Mouse (Mus musculus): ENCODE results near the gene Upp2. TPM values are rescaled to one million over a fixed set of nuclear protein-coding genes. Genes with fewer than 3 reads are reported as not detected.

The Upp2 gene
- 1 to 10 TPM; 2.7 to 5.0 TPM for total RNA-seq (2021)

- DNase-seq, result peak; percentile 87 to 90
- intact Hi-C loops (cut with DNase I), result loop anchor here (1.0 to 10.0 kb wide), 6 partner anchors 34 to 372 kb away; partner anchors contain the start of gene Cytip
Measured at GRCm38 (mm10) chr2:58567066-58567810, at the start of gene Upp2, which contains the start of gene Acvr1. Gene Upp2, plus strand, starts transcription at chr2:58567298. Gene Acvr1, minus strand, starts transcription at chr2:58567157.

- no peak for DNase-seq
- intact Hi-C loops (cut with DNase I), result loop anchor here (10.0 kb wide), 1 partner anchor 46 kb away; the partner anchor contains the start of genes Acvr1 and Upp2
Measured at GRCm38 (mm10) chr2:58518517-58518916, 48.6 kb upstream of the Upp2 start.

- intact Hi-C loops (cut with DNase I), result no loop called here
- DNase-seq, result no peak
Measured at GRCm38 (mm10) chr2:58520727-58521126, 46.4 kb upstream of the Upp2 start.

GRCm38 (mm10) chr2:58521621-58522020 is 45.5 kb upstream of the Upp2 start:
- DNase-seq, result no peak

GRCm38 (mm10) chr2:58523097-58523496 is 44.0 kb upstream of the Upp2 start:
- intact Hi-C loops (cut with DNase I), result no loop called here
- DNase-seq, result no peak

More at GRCm38 (mm10) chr2:58521621-58522020, 45.5 kb upstream of the Upp2 start:
- intact Hi-C loops (cut with DNase I), result no loop called here

- intact Hi-C loops (cut with DNase I), result no loop called here
- DNase-seq, result no peak
Measured at GRCm38 (mm10) chr2:58523894-58524293, 43.2 kb upstream of the Upp2 start.

GRCm38 (mm10) chr2:58524356-58524755 is 42.7 kb upstream of the Upp2 start:
- intact Hi-C loops (cut with DNase I), result no loop called here
- no peak for DNase-seq

- DNase-seq, result no peak
- intact Hi-C loops (cut with DNase I), result no loop called here
Measured at GRCm38 (mm10) chr2:58527786-58528185, 39.3 kb upstream of the Upp2 start.

GRCm38 (mm10) chr2:58529384-58529783 is 37.7 kb upstream of the Upp2 start:
- intact Hi-C loops (cut with DNase I), result no loop called here
- no peak for DNase-seq

GRCm38 (mm10) chr2:58529860-58530440 is 37.1 kb upstream of the Upp2 start:
- no peak for DNase-seq
- intact Hi-C loops (cut with DNase I), result no loop called here

- intact Hi-C loops (cut with DNase I), result no loop called here
- no peak for DNase-seq
Measured at GRCm38 (mm10) chr2:58530521-58530920, 36.6 kb upstream of the Upp2 start.

- DNase-seq, result peak; percentile 79 to 80
- intact Hi-C loops (cut with DNase I), result loop anchor here (2.0 kb wide), 2 partner anchors 34 to 56 kb away; partner anchors contain the start of genes Acvr1 and Upp2
Measured at GRCm38 (mm10) chr2:58532260-58532850, 34.7 kb upstream of the Upp2 start.

GRCm38 (mm10) chr2:58533521-58534001 is 33.5 kb upstream of the Upp2 start:
- intact Hi-C loops (cut with DNase I), result loop anchor here (2.0 kb wide), 2 partner anchors 33 to 57 kb away; partner anchors contain the start of genes Acvr1 and Upp2
- DNase-seq, result no peak

- no peak for DNase-seq
- intact Hi-C loops (cut with DNase I), result no loop called here
Measured at GRCm38 (mm10) chr2:58534379-58534778, 32.7 kb upstream of the Upp2 start.

- intact Hi-C loops (cut with DNase I), result no loop called here
- DNase-seq, result no peak
Measured at GRCm38 (mm10) chr2:58535233-58535632, 31.9 kb upstream of the Upp2 start.

GRCm38 (mm10) chr2:58536796-58537195 is 30.3 kb upstream of the Upp2 start:
- DNase-seq, result no peak
- intact Hi-C loops (cut with DNase I), result no loop called here

GRCm38 (mm10) chr2:58538196-58538595 is 28.9 kb upstream of the Upp2 start:
- intact Hi-C loops (cut with DNase I), result no loop called here
- DNase-seq, result no peak

GRCm38 (mm10) chr2:58543252-58543651 is 23.8 kb upstream of the Upp2 start:
- intact Hi-C loops (cut with DNase I), result no loop called here
- DNase-seq, result no peak

GRCm38 (mm10) chr2:58544368-58544767 is 22.7 kb upstream of the Upp2 start:
- no peak for DNase-seq
- intact Hi-C loops (cut with DNase I), result no loop called here

- DNase-seq, result no peak
- intact Hi-C loops (cut with DNase I), result no loop called here
Measured at GRCm38 (mm10) chr2:58546264-58546663, 20.8 kb upstream of the Upp2 start.

GRCm38 (mm10) chr2:58548943-58549342 is 18.2 kb upstream of the Upp2 start:
- intact Hi-C loops (cut with DNase I), result no loop called here
- no peak for DNase-seq
